Mouse (Mus musculus) kidney, postnatal 0 days (tissue): ENCODE measurements at regions not wholly inside any gene's neighbourhood (a gene's known extent, or its start where the extent isn't known, plus 50 kb on each side); places are given as distances from the start of the nearest gene placed in this dataset.

Experiments used
- ATAC-seq: fragments of 200-750 bp; cut with Nextera tagmentation; replicated peaks from 2 replicates; pipeline ENCODE4 v1.8.0; 2017; ENCODE audit warnings: low read depth, moderate number of reproducible peaks, moderate TSS enrichment, moderate library complexity; ENCODE audit not compliant: low FRiP score
- DNase-seq: peaks from one replicate; pipeline ENCODE4 v3.0.0-alpha.2; 2016; ENCODE audit warnings: low spot score
- H3K27ac ChIP-seq: fragments of 300-500 bp; sonication (generic); 2 replicates; pipeline ENCODE4 v1.5.1; 2014; ENCODE audit warnings: mild to moderate bottlenecking
- H3K27me3 ChIP-seq: fragments of 300-500 bp; sonication (generic); 2 replicates; pipeline ENCODE4 v1.6.1; 2014; ENCODE audit warnings: low read length, mixed read lengths; ENCODE audit not compliant: insufficient read depth
- H3K36me3 ChIP-seq: fragments of 300-500 bp; sonication (generic); 2 replicates; pipeline ENCODE4 v1.6.1; 2014; ENCODE audit warnings: low read length, mixed read lengths; ENCODE audit not compliant: insufficient read depth
- H3K4me1 ChIP-seq: fragments of 300-500 bp; sonication (generic); replicated peaks from 2 replicates; pipeline ENCODE4 v1.6.1; 2014; ENCODE audit warnings: antibody characterized with exemption, low read length, mixed read lengths; ENCODE audit not compliant: insufficient read depth
- H3K4me2 ChIP-seq: fragments of 300-500 bp; sonication (generic); 2 replicates; pipeline ENCODE4 v1.6.1; 2014; ENCODE audit warnings: mild to moderate bottlenecking, low read length, moderate library complexity, mixed read lengths
- H3K4me3 ChIP-seq: fragments of 300-500 bp; sonication (generic); replicated peaks from 2 replicates; pipeline ENCODE4 v1.5.1; 2014; ENCODE audit warnings: low read depth, low read length
- H3K9ac ChIP-seq: fragments of 300-500 bp; sonication (generic); 2 replicates; pipeline ENCODE4 v1.6.1; 2014; ENCODE audit warnings: low read depth, low read length
- H3K9me3 ChIP-seq: fragments of 300-500 bp; sonication (generic); replicated peaks from 2 replicates; pipeline ENCODE4 v1.6.1; 2016; ENCODE audit warnings: low read length, inconsistent platforms, mixed read lengths
- CTCF ChIP-seq: IDR thresholded peaks from 2 replicates; pipeline ENCODE4 v1.5.1; 2016; ENCODE audit warnings: antibody characterized with exemption, low read depth, mild to moderate bottlenecking, moderate library complexity
- WGBS: fragments of 180-500 bp; shearing (Covaris S2); extraction: QIAGEN DNeasy Blood & Tissue Kit; methylation state at CpG from one replicate; pipeline ENCODE4 v1.1.7; 2014; 5-methylcytosine and 5-hydroxymethylcytosine counted together

- no peak overlapping the region for H3K4me3 ChIP-seq
- no peaks in the 10 kb centered on the region for H3K27me3 ChIP-seq
- TF ChIP-seq CTCF = no peak
- DNase-seq = no peak
- no peaks in the 10 kb centered on the region for H3K4me1 ChIP-seq
- no peaks in the 10 kb centered on the region for H3K36me3 ChIP-seq
- H3K9me3 ChIP-seq = no peaks in the 10 kb centered on the region
- ATAC-seq = no peak
- 68% methylated on average over 10 of the region's 10 CpGs for WGBS
- no peak overlapping the region for H3K27ac ChIP-seq
- H3K9ac ChIP-seq = no peak overlapping the region
- no peak overlapping the region for H3K4me2 ChIP-seq
Measured at GRCm38 (mm10) chr1:133549816-133550215, 60.3 kb downstream of the Snrpe start.

GRCm38 (mm10) chr1:133548971-133549370, 61.1 kb downstream of the Snrpe start:
- no peak overlapping the region for H3K27ac ChIP-seq
- H3K27me3 ChIP-seq = no peaks in the 10 kb centered on the region
- H3K9me3 ChIP-seq = no peaks in the 10 kb centered on the region
- no peak overlapping the region for H3K9ac ChIP-seq
- 74% methylated on average over 2 of the region's 2 CpGs for WGBS
- ATAC-seq = no peak
- no peak overlapping the region for H3K4me3 ChIP-seq
- H3K36me3 ChIP-seq = no peaks in the 10 kb centered on the region
- no peak for TF ChIP-seq CTCF
- H3K4me1 ChIP-seq = no peaks in the 10 kb centered on the region
- H3K4me2 ChIP-seq = no peak overlapping the region
- no peak for DNase-seq

- ATAC-seq (no peak), DNase-seq (no peak)
- TF ChIP-seq CTCF = no peak
- H3K27me3 ChIP-seq = no peaks in the 10 kb centered on the region
- no peaks in the 10 kb centered on the region for H3K9me3 ChIP-seq
- no peaks in the 10 kb centered on the region for H3K4me1 ChIP-seq
- no peak overlapping the region for H3K9ac ChIP-seq
- H3K27ac ChIP-seq = no peak overlapping the region
- 78% methylated on average over 3 of the region's 3 CpGs for WGBS
- H3K36me3 ChIP-seq = no peaks in the 10 kb centered on the region
- H3K4me3 ChIP-seq = no peak overlapping the region
- H3K4me2 ChIP-seq = no peak overlapping the region
Measured at GRCm38 (mm10) chr1:133547541-133547940, 62.5 kb downstream of the Snrpe start.

- no peaks in the 10 kb centered on the region for H3K27me3 ChIP-seq
- no peaks in the 10 kb centered on the region for H3K4me1 ChIP-seq
- DNase-seq (no peak), ATAC-seq (no peak)
- no peaks in the 10 kb centered on the region for H3K9me3 ChIP-seq
- WGBS = 82% methylated on average over 9 of the region's 9 CpGs
- H3K27ac ChIP-seq = no peak overlapping the region
- no peak for TF ChIP-seq CTCF
- no peak overlapping the region for H3K4me3 ChIP-seq
- H3K9ac ChIP-seq = no peak overlapping the region
- no peaks in the 10 kb centered on the region for H3K36me3 ChIP-seq
- no peak overlapping the region for H3K4me2 ChIP-seq
Measured at GRCm38 (mm10) chr1:133544996-133545395, 65.1 kb downstream of the Snrpe start.

GRCm38 (mm10) chr1:133543751-133544150, 66.3 kb downstream of the Snrpe start:
- Histone ChIP-seq H3K4me2 (no peak overlapping the region), H3K36me3 (no peaks in the 10 kb centered on the region), H3K4me1 (no peaks in the 10 kb centered on the region), H3K9me3 (no peaks in the 10 kb centered on the region), H3K4me3 (no peak overlapping the region), H3K27me3 (no peaks in the 10 kb centered on the region), H3K9ac (no peak overlapping the region), H3K27ac (no peak overlapping the region)
- no peak for ATAC-seq
- no peak for DNase-seq
- no peak for TF ChIP-seq CTCF
- WGBS = 84% methylated on average over 10 of the region's 10 CpGs

- 53% methylated on average over 15 of the region's 15 CpGs for WGBS
- Histone ChIP-seq H3K9me3 (no peaks in the 10 kb centered on the region), H3K4me2 (no peak overlapping the region), H3K27me3 (no peaks in the 10 kb centered on the region), H3K9ac (no peak overlapping the region), H3K36me3 (no peaks in the 10 kb centered on the region), H3K4me3 (no peak overlapping the region), H3K4me1 (no peaks in the 10 kb centered on the region), H3K27ac (no peak overlapping the region)
- no peak for ATAC-seq
- TF ChIP-seq CTCF = no peak
- DNase-seq = peak; percentile 20
Measured at GRCm38 (mm10) chr1:133541996-133542775, 67.9 kb downstream of the Snrpe start.

GRCm38 (mm10) chr1:133530698-133531097, 79.4 kb downstream of the Snrpe start:
- TF ChIP-seq CTCF = no peak
- no peak overlapping the region for H3K4me2 ChIP-seq
- DNase-seq (no peak), ATAC-seq (no peak)
- H3K4me1 ChIP-seq = no peaks in the 10 kb centered on the region
- H3K36me3 ChIP-seq = no peaks in the 10 kb centered on the region
- H3K27me3 ChIP-seq = no peaks in the 10 kb centered on the region
- no peak overlapping the region for H3K9ac ChIP-seq
- no peak overlapping the region for H3K27ac ChIP-seq
- H3K4me3 ChIP-seq = no peak overlapping the region
- H3K9me3 ChIP-seq = 0 out of 2 replicates have a peak, but pooled peaks cover 3% of the 10 kb centered on the region
